Mouse (Mus musculus) kidney, adult 2 months (tissue): ENCODE measurements around the gene Gsk3b. TPM values are rescaled to one million over a fixed set of nuclear protein-coding genes. Genes with fewer than 3 reads are reported as not detected.

Source experiments
- DNase-seq: peaks from one replicate; pipeline ENCODE4 v3.0.0; 2021
- H3K27ac ChIP-seq: fragments of 200-500 bp; 2 replicates; pipeline ENCODE4 v1.5.1; 2012; ENCODE audit warnings: low read depth, low read length, control low read depth, inconsistent platforms; ENCODE audit not compliant: insufficient read depth
- H3K27me3 ChIP-seq: fragments of 200-500 bp; replicated peaks from 2 replicates; pipeline ENCODE4 v1.6.1; 2012; ENCODE audit warnings: mild to moderate bottlenecking, moderate library complexity, low read length, inconsistent platforms; ENCODE audit not compliant: control insufficient read depth, insufficient read depth
- H3K36me3 ChIP-seq: fragments of 200-500 bp; 2 replicates; pipeline ENCODE4 v1.6.1; 2012; ENCODE audit warnings: mild to moderate bottlenecking, moderate library complexity, low read length, inconsistent platforms; ENCODE audit not compliant: control insufficient read depth, insufficient read depth
- H3K4me1 ChIP-seq: fragments of 200-500 bp; 2 replicates; pipeline ENCODE4 v1.6.1; 2011; ENCODE audit warnings: low read length; ENCODE audit not compliant: control insufficient read depth, insufficient read depth
- H3K4me3 ChIP-seq: fragments of 200-500 bp; 2 replicates; pipeline ENCODE4 v1.5.1; 2011; ENCODE audit warnings: mild to moderate bottlenecking, low read depth, low read length, control low read depth; ENCODE audit not compliant: insufficient read depth
- CTCF ChIP-seq: fragments of 200-500 bp; conservative IDR thresholded peaks from 2 replicates; pipeline ENCODE4 v1.5.1; 2011; ENCODE audit warnings: low read depth, mild to moderate bottlenecking, control low read depth, low read length, moderate library complexity, mixed read lengths; ENCODE audit not compliant: insufficient read depth, insufficient read length
- POLR2A ChIP-seq: fragments of 200-500 bp; IDR thresholded peaks from one replicate; pipeline ENCODE4 v1.6.1; 2011; ENCODE audit warnings: low read depth, low read length, control low read depth
- WGBS: fragments of 180-500 bp; shearing (Covaris S2); methylation state at CpG from one replicate; pipeline ENCODE4 v1.1.7; 2018; 5-methylcytosine and 5-hydroxymethylcytosine counted together
- polyA plus RNA-seq: library from polyadenylated mRNA; depleted of rRNA; stranded (reverse); fragments of >200 nt; gene quantifications from 2 replicates; pipeline ENCODE4 v1.2.3, GENCODE M21; 2012

Gene Gsk3b
- polyA plus RNA-seq, 1 experiment, result 12.0 TPM

GRCm38 (mm10) chr16:38255927-38256326, 167.1 kb downstream of the Gsk3b start:
- peak; percentile 64 for DNase-seq
- H3K36me3 ChIP-seq, result no peaks in the 10 kb centered on the region
- TF ChIP-seq CTCF (no peak), POLR2A (no peak)
- no peak overlapping the region for H3K4me3 ChIP-seq
- 74% methylated on average over 9 of the region's 9 CpGs for WGBS
- no peak overlapping the region for H3K27ac ChIP-seq
- no peaks in the 10 kb centered on the region for H3K4me1 ChIP-seq
- no peaks in the 10 kb centered on the region for H3K27me3 ChIP-seq

- DNase-seq, result no peak
- WGBS, result 42% methylated on average over 3 of the region's 3 CpGs
- Histone ChIP-seq H3K36me3 (no peaks in the 10 kb centered on the region), H3K27me3 (no peaks in the 10 kb centered on the region), H3K4me1 (no peaks in the 10 kb centered on the region), H3K27ac (no peak overlapping the region), H3K4me3 (no peak overlapping the region)
- TF ChIP-seq CTCF (no peak), POLR2A (no peak)
Measured at GRCm38 (mm10) chr16:38271601-38272000, 182.8 kb downstream of the Gsk3b start.

- Histone ChIP-seq H3K27ac (no peak overlapping the region), H3K4me1 (no peaks in the 10 kb centered on the region), H3K4me3 (no peak overlapping the region), H3K27me3 (no peaks in the 10 kb centered on the region), H3K36me3 (no peaks in the 10 kb centered on the region)
- no peak for TF ChIP-seq POLR2A
- no peak for TF ChIP-seq CTCF
- WGBS, result 82% methylated on average over 5 of the region's 5 CpGs
- no peak for DNase-seq
Measured at GRCm38 (mm10) chr16:38272483-38272882, 183.7 kb downstream of the Gsk3b start.

GRCm38 (mm10) chr16:38274737-38275136, 185.9 kb downstream of the Gsk3b start:
- Histone ChIP-seq H3K4me3 (no peak overlapping the region), H3K4me1 (no peaks in the 10 kb centered on the region), H3K36me3 (no peaks in the 10 kb centered on the region), H3K27me3 (no peaks in the 10 kb centered on the region), H3K27ac (no peak overlapping the region)
- DNase-seq, result peak; percentile 27
- WGBS, result 62% methylated on average over 2 of the region's 2 CpGs
- TF ChIP-seq CTCF (no peak), POLR2A (no peak)

- TF ChIP-seq POLR2A (no peak), CTCF (no peak)
- whole genome bisulfite sequencing, result 91% methylated on average over 5 of the region's 5 CpGs
Measured at GRCm38 (mm10) chr16:38279794-38280193, 191.0 kb downstream of the Gsk3b start.

GRCm38 (mm10) chr16:38280951-38281350, 192.2 kb downstream of the Gsk3b start:
- Histone ChIP-seq H3K27me3 (no peaks in the 10 kb centered on the region), H3K4me1 (0 out of 2 replicates have a peak, but pooled peaks cover 6% of the 10 kb centered on the region), H3K36me3 (no peaks in the 10 kb centered on the region), H3K4me3 (no peak overlapping the region), H3K27ac (no peak overlapping the region)
- TF ChIP-seq CTCF, result no peak
- no peak for TF ChIP-seq POLR2A
- WGBS, result 75% methylated on average over 7 of the region's 7 CpGs
- DNase-seq, result no peak

More at GRCm38 (mm10) chr16:38279794-38280193, 191.0 kb downstream of the Gsk3b start:
- Histone ChIP-seq H3K27ac (no peak overlapping the region), H3K27me3 (no peaks in the 10 kb centered on the region), H3K36me3 (no peaks in the 10 kb centered on the region), H3K4me1 (0 out of 2 replicates have a peak, but pooled peaks cover 6% of the 10 kb centered on the region), H3K4me3 (no peak overlapping the region)
- DNase-seq, result no peak

GRCm38 (mm10) chr16:38282559-38283160, 193.9 kb downstream of the Gsk3b start:
- 68% methylated on average over 7 of the region's 7 CpGs for WGBS
- H3K4me1 ChIP-seq, result peaks cover 6% of the 10 kb centered on the region; the same call in 1 of the 2 replicates
- no peaks in the 10 kb centered on the region for H3K27me3 ChIP-seq
- no peak overlapping the region for H3K27ac ChIP-seq
- H3K36me3 ChIP-seq, result no peaks in the 10 kb centered on the region
- TF ChIP-seq POLR2A, result no peak
- TF ChIP-seq CTCF, result no peak
- H3K4me3 ChIP-seq, result no peak overlapping the region
- peak; percentile 21 for DNase-seq

- no peak overlapping the region for H3K27ac ChIP-seq
- no peak for TF ChIP-seq POLR2A
- no peak for TF ChIP-seq CTCF
- peaks cover 6% of the 10 kb centered on the region; the same call in 1 of the 2 replicates for H3K4me1 ChIP-seq
- no peak overlapping the region for H3K4me3 ChIP-seq
- H3K36me3 ChIP-seq, result no peaks in the 10 kb centered on the region
- WGBS, result 38% methylated on average over 3 of the region's 3 CpGs
- no peak for DNase-seq
- H3K27me3 ChIP-seq, result no peaks in the 10 kb centered on the region
Measured at GRCm38 (mm10) chr16:38283300-38283699, 194.5 kb downstream of the Gsk3b start.
